Mouse (Mus musculus): ENCODE measurements around the gene Rtn4r. TPM values are rescaled to one million over a fixed set of nuclear protein-coding genes. Genes with fewer than 3 reads are reported as not detected.

Rtn4r gene
- polyA plus RNA-seq, 1 experiment from 2014 or later, result 3.4 TPM

DNA sequence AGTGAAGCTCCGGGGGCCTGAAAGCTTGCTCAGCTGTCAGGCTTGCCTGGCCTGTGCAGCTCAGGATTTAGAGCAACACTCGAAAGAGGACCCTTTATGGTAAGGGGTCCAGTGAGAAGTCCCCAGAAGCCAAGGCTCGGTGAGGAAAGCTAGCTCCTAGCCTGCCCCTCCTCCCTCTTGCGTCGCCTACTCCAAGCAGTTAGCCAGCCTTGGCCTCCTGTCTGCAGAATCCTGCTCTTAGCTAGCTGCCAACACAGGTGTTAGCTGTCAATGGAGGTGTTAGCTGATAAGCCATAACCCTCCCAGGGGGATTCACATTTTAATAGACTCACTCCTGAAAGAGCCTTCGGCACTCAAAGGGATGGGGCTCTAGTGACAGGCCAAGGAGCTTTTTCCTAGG, 21.8 kb downstream of the Rtn4r start:
- no peaks in the 10 kb centered on the region for H3K9me3 ChIP-seq (ENCODE audit: low read length)
- 38% methylated on average over 6 of the region's 6 CpGs for WGBS
- no peak for ATAC-seq (ENCODE audit: low FRiP score, low TSS enrichment)

DNA sequence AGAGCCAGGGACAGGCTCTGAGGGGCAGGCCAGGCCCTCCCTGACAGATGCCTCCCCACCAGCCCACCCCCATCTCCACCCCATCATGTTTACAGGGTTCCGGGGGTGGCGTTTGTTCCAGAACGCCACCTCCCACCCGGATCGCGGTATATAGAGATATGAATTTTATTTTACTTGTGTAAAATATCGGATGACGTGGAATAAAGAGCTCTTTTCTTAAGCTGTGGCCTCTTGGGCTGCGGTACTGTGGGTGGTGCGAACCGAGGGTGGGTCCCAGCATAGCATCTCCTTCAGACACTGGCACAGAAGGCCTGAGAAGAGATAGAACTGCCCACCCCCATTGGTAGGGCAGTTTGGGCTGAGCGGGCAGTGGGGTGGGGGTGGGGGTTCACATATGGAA, 24.7 kb downstream of the Rtn4r start:
- no peak for ATAC-seq (ENCODE audit: low FRiP score, low TSS enrichment)
- Histone ChIP-seq H3K36me3 (ENCODE audit: insufficient read depth, low read length) (no peaks in the 10 kb centered on the region), H3K9ac (replicated peaks; ENCODE audit: low read length) (no peak overlapping the region), H3K9me3 (ENCODE audit: low read length) (no peaks in the 10 kb centered on the region), H3K4me1 (ENCODE audit: insufficient read depth, low read length) (peaks cover 31% of the 10 kb centered on the region), H3K27ac (ENCODE audit: low read length) (no peak overlapping the region), H3K27me3 (ENCODE audit: insufficient read depth, low read length) (no peaks in the 10 kb centered on the region), H3K4me2 (replicated peaks; ENCODE audit: low read depth, low read length) (no peak overlapping the region), H3K4me3 (ENCODE audit: low read length) (no peak overlapping the region)
- 89% methylated on average over 12 of the region's 12 CpGs for WGBS

More for the DNA sequence above, 21.8 kb downstream of the Rtn4r start:
- no peaks in the 10 kb centered on the region for H3K27me3 ChIP-seq (ENCODE audit: insufficient read depth, low read length)
- H3K27ac ChIP-seq (ENCODE audit: low read length), result no peak overlapping the region
- H3K36me3 ChIP-seq (ENCODE audit: insufficient read depth, low read length), result no peaks in the 10 kb centered on the region
- no peak overlapping the region for H3K9ac ChIP-seq (replicated peaks; ENCODE audit: low read length)
- no peak overlapping the region for H3K4me3 ChIP-seq (ENCODE audit: low read length)
- H3K4me2 ChIP-seq (replicated peaks; ENCODE audit: low read depth, low read length), result no peak overlapping the region
- H3K4me1 ChIP-seq (ENCODE audit: insufficient read depth, low read length), result peaks cover 14% of the 10 kb centered on the region

GRCm38 (mm10) chr16:18152769-18153445, 25.5 kb downstream of the Rtn4r start:
- Histone ChIP-seq H3K4me3 (ENCODE audit: low read length) (no peak overlapping the region), H3K36me3 (ENCODE audit: insufficient read depth, low read length) (no peaks in the 10 kb centered on the region), H3K27ac (ENCODE audit: low read length) (no peak overlapping the region), H3K9me3 (ENCODE audit: low read length) (no peaks in the 10 kb centered on the region), H3K4me2 (replicated peaks; ENCODE audit: low read depth, low read length) (no peak overlapping the region), H3K27me3 (ENCODE audit: insufficient read depth, low read length) (no peaks in the 10 kb centered on the region), H3K4me1 (ENCODE audit: insufficient read depth, low read length) (peaks cover 31% of the 10 kb centered on the region), H3K9ac (replicated peaks; ENCODE audit: low read length) (no peak overlapping the region)
- 92% methylated on average over 9 of the region's 9 CpGs for WGBS
- no peak for ATAC-seq (ENCODE audit: low FRiP score, low TSS enrichment)

DNA sequence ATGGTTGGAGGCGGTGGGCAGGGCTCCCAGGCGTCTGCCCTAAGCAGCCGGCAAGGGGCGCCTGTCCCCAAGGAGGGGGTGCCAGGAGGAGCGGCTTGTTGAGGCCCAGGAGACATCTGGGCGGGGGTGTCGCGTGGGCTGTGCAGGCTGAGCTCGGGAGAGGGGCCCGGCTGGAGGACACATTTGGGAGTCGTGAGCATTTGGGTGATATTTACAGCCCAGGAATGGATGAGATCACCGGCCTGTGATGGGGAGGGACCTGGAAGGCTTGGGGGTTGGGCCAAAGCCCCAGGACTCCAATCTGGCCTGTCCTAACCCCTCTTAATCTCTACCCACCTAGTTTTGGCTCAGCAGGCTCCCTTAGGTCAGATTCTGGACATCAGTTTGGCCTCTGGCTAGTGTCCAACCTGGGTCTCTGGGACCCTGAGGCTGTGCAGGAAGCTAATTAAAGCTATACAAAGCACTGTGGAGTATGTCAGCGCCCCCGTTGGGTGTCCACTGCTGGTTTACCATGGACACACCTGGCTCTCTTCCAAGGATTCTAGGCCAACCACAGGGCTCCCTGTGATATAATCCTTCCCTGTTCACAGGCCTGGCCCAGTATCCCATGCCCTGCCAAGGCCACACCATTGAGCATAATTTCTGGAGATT, 27.2 kb downstream of the Rtn4r start:
- H3K4me3 ChIP-seq (ENCODE audit: low read length), result no peak overlapping the region
- no peaks in the 10 kb centered on the region for H3K36me3 ChIP-seq (ENCODE audit: insufficient read depth, low read length)
- peaks cover 26% of the 10 kb centered on the region for H3K4me1 ChIP-seq (ENCODE audit: insufficient read depth, low read length)
- 17% methylated on average over 14 of the region's 14 CpGs for WGBS
- H3K4me2 ChIP-seq (replicated peaks; ENCODE audit: low read depth, low read length), result no peak overlapping the region
- no peaks in the 10 kb centered on the region for H3K9me3 ChIP-seq (ENCODE audit: low read length)
- ATAC-seq (ENCODE audit: low FRiP score, low TSS enrichment), result peak; percentile 11; the same call in 1 of the 2 replicates
- no peak overlapping the region for H3K9ac ChIP-seq (replicated peaks; ENCODE audit: low read length)
- no peaks in the 10 kb centered on the region for H3K27me3 ChIP-seq (ENCODE audit: insufficient read depth, low read length)
- H3K27ac ChIP-seq (ENCODE audit: low read length), result no peak overlapping the region

DNA sequence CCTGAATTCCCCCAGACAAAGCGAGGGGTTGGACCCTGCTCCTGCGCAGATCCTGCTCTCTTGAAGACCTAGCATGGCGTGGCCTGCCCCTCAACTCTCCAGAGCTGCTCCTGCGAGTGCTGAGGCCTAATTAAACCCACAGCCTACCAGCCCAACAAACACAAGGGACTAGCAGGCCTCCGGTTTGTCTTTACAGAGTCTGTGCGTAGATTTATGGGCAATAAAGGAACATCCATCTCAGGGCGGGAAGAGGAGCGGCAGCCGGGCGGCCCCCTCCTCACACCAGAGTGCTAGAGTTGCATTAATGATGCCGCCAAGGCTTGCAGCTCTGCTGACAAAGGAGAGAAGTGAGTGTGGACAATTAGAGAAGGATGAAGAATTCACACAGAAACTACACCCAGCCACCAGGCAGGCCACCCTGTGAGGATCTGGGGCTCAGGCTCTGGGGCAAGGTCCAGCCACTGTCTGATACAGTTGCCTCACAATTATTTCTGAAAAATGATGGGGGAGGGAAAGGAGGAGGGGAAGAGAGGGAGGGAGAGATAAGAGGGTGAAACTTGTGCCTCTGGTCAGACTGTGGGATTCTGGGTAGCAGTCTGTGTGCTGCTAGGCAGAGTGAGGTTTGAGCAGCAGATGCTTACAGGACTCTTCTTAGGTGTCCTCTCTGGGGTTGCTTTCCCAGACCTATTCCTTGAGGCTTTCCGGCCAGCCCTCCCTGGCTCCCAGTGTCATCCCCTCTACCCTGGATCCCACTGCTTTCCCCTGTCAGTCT, 29.3 kb downstream of the Rtn4r start:
- Histone ChIP-seq H3K4me2 (replicated peaks; ENCODE audit: low read depth, low read length) (no peak overlapping the region), H3K4me3 (ENCODE audit: low read length) (no peak overlapping the region), H3K27me3 (ENCODE audit: insufficient read depth, low read length) (no peaks in the 10 kb centered on the region), H3K36me3 (ENCODE audit: insufficient read depth, low read length) (no peaks in the 10 kb centered on the region), H3K4me1 (ENCODE audit: insufficient read depth, low read length) (peaks cover 36% of the 10 kb centered on the region), H3K27ac (ENCODE audit: low read length) (no peak overlapping the region), H3K9ac (replicated peaks; ENCODE audit: low read length) (no peak overlapping the region), H3K9me3 (ENCODE audit: low read length) (no peaks in the 10 kb centered on the region)
- ATAC-seq (ENCODE audit: low FRiP score, low TSS enrichment), result no peak
- WGBS, result 49% methylated on average over 12 of the region's 12 CpGs

GRCm38 (mm10) chr16:18159255-18159654, 31.8 kb downstream of the Rtn4r start:
- 80% methylated on average over 6 of the region's 6 CpGs for WGBS
- no peak for ATAC-seq (ENCODE audit: low FRiP score, low TSS enrichment)

GRCm38 (mm10) chr16:18159778-18160177, 32.3 kb downstream of the Rtn4r start:
- no peak for ATAC-seq (ENCODE audit: low FRiP score, low TSS enrichment)

More at GRCm38 (mm10) chr16:18159255-18159654, 31.8 kb downstream of the Rtn4r start:
- Histone ChIP-seq H3K36me3 (ENCODE audit: insufficient read depth, low read length) (no peaks in the 10 kb centered on the region), H3K27me3 (ENCODE audit: insufficient read depth, low read length) (no peaks in the 10 kb centered on the region), H3K4me1 (ENCODE audit: insufficient read depth, low read length) (peaks cover 34% of the 10 kb centered on the region), H3K9me3 (ENCODE audit: low read length) (no peaks in the 10 kb centered on the region), H3K27ac (ENCODE audit: low read length) (no peak overlapping the region), H3K4me3 (ENCODE audit: low read length) (no peak overlapping the region), H3K9ac (replicated peaks; ENCODE audit: low read length) (no peak overlapping the region), H3K4me2 (replicated peaks; ENCODE audit: low read depth, low read length) (no peak overlapping the region)

GRCm38 (mm10) chr16:18160514-18160913, 33.1 kb downstream of the Rtn4r start:
- WGBS, result 54% methylated on average over 7 of the region's 7 CpGs
- Histone ChIP-seq H3K4me2 (replicated peaks; ENCODE audit: low read depth, low read length) (no peak overlapping the region), H3K4me1 (ENCODE audit: insufficient read depth, low read length) (peaks cover 21% of the 10 kb centered on the region), H3K27me3 (ENCODE audit: insufficient read depth, low read length) (no peaks in the 10 kb centered on the region), H3K4me3 (ENCODE audit: low read length) (no peak overlapping the region), H3K9ac (replicated peaks; ENCODE audit: low read length) (no peak overlapping the region), H3K9me3 (ENCODE audit: low read length) (no peaks in the 10 kb centered on the region), H3K27ac (ENCODE audit: low read length) (no peak overlapping the region), H3K36me3 (ENCODE audit: insufficient read depth, low read length) (no peaks in the 10 kb centered on the region)
- no peak for ATAC-seq (ENCODE audit: low FRiP score, low TSS enrichment)

More at GRCm38 (mm10) chr16:18159778-18160177, 32.3 kb downstream of the Rtn4r start:
- no peak overlapping the region for H3K4me2 ChIP-seq (replicated peaks; ENCODE audit: low read depth, low read length)
- H3K4me3 ChIP-seq (ENCODE audit: low read length), result no peak overlapping the region
- no peaks in the 10 kb centered on the region for H3K9me3 ChIP-seq (ENCODE audit: low read length)
- H3K27ac ChIP-seq (ENCODE audit: low read length), result no peak overlapping the region
- no peaks in the 10 kb centered on the region for H3K27me3 ChIP-seq (ENCODE audit: insufficient read depth, low read length)
- no peaks in the 10 kb centered on the region for H3K36me3 ChIP-seq (ENCODE audit: insufficient read depth, low read length)
- H3K4me1 ChIP-seq (ENCODE audit: insufficient read depth, low read length), result peaks cover 29% of the 10 kb centered on the region
- 50% methylated on average over 1 of the region's 1 CpGs for WGBS
- no peak overlapping the region for H3K9ac ChIP-seq (replicated peaks; ENCODE audit: low read length)

- H3K9ac ChIP-seq (replicated peaks; ENCODE audit: low read length), result no peak overlapping the region
- H3K4me3 ChIP-seq (ENCODE audit: low read length), result no peak overlapping the region
- no peak overlapping the region for H3K4me2 ChIP-seq (replicated peaks; ENCODE audit: low read depth, low read length)
- no peak overlapping the region for H3K27ac ChIP-seq (ENCODE audit: low read length)
- ATAC-seq (ENCODE audit: low FRiP score, low TSS enrichment), result no peak
- peaks cover 21% of the 10 kb centered on the region for H3K4me1 ChIP-seq (ENCODE audit: insufficient read depth, low read length)
- H3K36me3 ChIP-seq (ENCODE audit: insufficient read depth, low read length), result no peaks in the 10 kb centered on the region
- WGBS, result 55% methylated on average over 1 of the region's 1 CpGs
- no peaks in the 10 kb centered on the region for H3K27me3 ChIP-seq (ENCODE audit: insufficient read depth, low read length)
- no peaks in the 10 kb centered on the region for H3K9me3 ChIP-seq (ENCODE audit: low read length)
Measured at GRCm38 (mm10) chr16:18161190-18161589, 33.7 kb downstream of the Rtn4r start.

Data from kidney, embryonic 16.5 days (tissue).